Mouse (Mus musculus): ENCODE results near the gene Atf6. TPM values are rescaled to one million over a fixed set of nuclear protein-coding genes. Genes with fewer than 3 reads are reported as not detected.

Gene Atf6
- polyA plus RNA-seq, 1 experiment from 2014 or later, result 6.1 TPM

- Histone ChIP-seq H3K36me3 (peaks cover 30% of the 10 kb centered on the region), H3K4me3 (replicated peaks) (no peak overlapping the region), H3K4me1 (replicated peaks) (0 out of 2 replicates have a peak, but pooled peaks cover 3% of the 10 kb centered on the region), H3K9me3 (replicated peaks) (no peaks in the 10 kb centered on the region), H3K9ac (no peak overlapping the region), H3K27ac (no peak overlapping the region; the same call in 1 of the 2 replicates), H3K27me3 (no peaks in the 10 kb centered on the region), H3K4me2 (no peak overlapping the region)
- ATAC-seq (ENCODE audit: low read depth), result no peak
- 49% methylated on average over 9 of the region's 9 CpGs for WGBS (ENCODE audit: insufficient replicate concordance)
- DNase-seq, result no peak
These were observed 71.7 kb downstream of the Atf6 start for GRCm38 (mm10) chr1:170795741-170796347.

- Histone ChIP-seq H3K4me1 (replicated peaks) (no peaks in the 10 kb centered on the region), H3K9ac (no peak overlapping the region), H3K36me3 (peaks cover 46% of the 10 kb centered on the region), H3K4me2 (no peak overlapping the region), H3K27ac (no peak overlapping the region), H3K9me3 (replicated peaks) (no peaks in the 10 kb centered on the region), H3K4me3 (replicated peaks) (no peak overlapping the region), H3K27me3 (no peaks in the 10 kb centered on the region)
- no peak for ATAC-seq (ENCODE audit: low read depth)
- WGBS (ENCODE audit: insufficient replicate concordance), result 71% methylated on average over 6 of the region's 6 CpGs
- no peak for DNase-seq
These were observed 76.0 kb downstream of the Atf6 start for GRCm38 (mm10) chr1:170791542-170791941.

GRCm38 (mm10) chr1:170791001-170791400 lies 76.6 kb downstream of the Atf6 start:
- H3K36me3 ChIP-seq, result peaks cover 51% of the 10 kb centered on the region
- H3K9ac ChIP-seq, result no peak overlapping the region
- no peak for DNase-seq
- H3K4me2 ChIP-seq, result no peak overlapping the region
- H3K27ac ChIP-seq, result no peak overlapping the region
- WGBS (ENCODE audit: insufficient replicate concordance), result 70% methylated on average over 3 of the region's 3 CpGs
- H3K27me3 ChIP-seq, result no peaks in the 10 kb centered on the region
- H3K9me3 ChIP-seq (replicated peaks), result no peaks in the 10 kb centered on the region
- ATAC-seq (ENCODE audit: low read depth), result no peak
- no peak overlapping the region for H3K4me3 ChIP-seq (replicated peaks)
- no peaks in the 10 kb centered on the region for H3K4me1 ChIP-seq (replicated peaks)

- Histone ChIP-seq H3K36me3 (peaks cover 51% of the 10 kb centered on the region), H3K9me3 (replicated peaks) (no peaks in the 10 kb centered on the region), H3K9ac (no peak overlapping the region), H3K4me2 (no peak overlapping the region), H3K4me1 (replicated peaks) (no peaks in the 10 kb centered on the region), H3K27ac (no peak overlapping the region), H3K27me3 (no peaks in the 10 kb centered on the region), H3K4me3 (replicated peaks) (no peak overlapping the region)
- ATAC-seq (ENCODE audit: low read depth) (no peak), DNase-seq (no peak)
- 62% methylated on average over 1 of the region's 1 CpGs for WGBS (ENCODE audit: insufficient replicate concordance)
These were observed 79.9 kb downstream of the Atf6 start for GRCm38 (mm10) chr1:170787643-170788042.

- WGBS (ENCODE audit: insufficient replicate concordance), result 85% methylated on average over 14 of the region's 14 CpGs
- no peak for ATAC-seq (ENCODE audit: low read depth)
These were observed 80.8 kb downstream of the Atf6 start for GRCm38 (mm10) chr1:170786570-170787341.

GRCm38 (mm10) chr1:170777688-170778087 lies 89.9 kb downstream of the Atf6 start:
- DNase-seq (no peak), ATAC-seq (ENCODE audit: low read depth) (no peak)
- no peak overlapping the region for H3K9ac ChIP-seq
- H3K27ac ChIP-seq, result no peak overlapping the region
- H3K4me3 ChIP-seq (replicated peaks), result no peak overlapping the region
- no peak overlapping the region for H3K4me2 ChIP-seq
- no peaks in the 10 kb centered on the region for H3K4me1 ChIP-seq (replicated peaks)
- no peaks in the 10 kb centered on the region for H3K27me3 ChIP-seq
- WGBS (ENCODE audit: insufficient replicate concordance), result 83% methylated on average over 4 of the region's 4 CpGs
- H3K9me3 ChIP-seq (replicated peaks), result no peaks in the 10 kb centered on the region
- H3K36me3 ChIP-seq, result peaks cover 19% of the 10 kb centered on the region

More at GRCm38 (mm10) chr1:170786570-170787341, 80.8 kb downstream of the Atf6 start:
- Histone ChIP-seq H3K27me3 (no peaks in the 10 kb centered on the region), H3K27ac (no peak overlapping the region), H3K4me2 (no peak overlapping the region), H3K36me3 (peaks cover 48% of the 10 kb centered on the region), H3K4me1 (replicated peaks) (no peaks in the 10 kb centered on the region), H3K4me3 (replicated peaks) (no peak overlapping the region), H3K9me3 (replicated peaks) (no peaks in the 10 kb centered on the region), H3K9ac (no peak overlapping the region)
- DNase-seq, result no peak

- H3K4me2 ChIP-seq, result no peak overlapping the region
- no peak overlapping the region for H3K4me3 ChIP-seq (replicated peaks)
- no peak for DNase-seq
- H3K9me3 ChIP-seq (replicated peaks), result no peaks in the 10 kb centered on the region
- no peak overlapping the region for H3K27ac ChIP-seq
- H3K9ac ChIP-seq, result no peak overlapping the region
- H3K36me3 ChIP-seq, result peaks cover 18% of the 10 kb centered on the region
- no peak for ATAC-seq (ENCODE audit: low read depth)
- H3K27me3 ChIP-seq, result no peaks in the 10 kb centered on the region
- H3K4me1 ChIP-seq (replicated peaks), result no peaks in the 10 kb centered on the region
- 59% methylated on average over 1 of the region's 1 CpGs for WGBS (ENCODE audit: insufficient replicate concordance)
These were observed 93.1 kb downstream of the Atf6 start for GRCm38 (mm10) chr1:170774431-170774830.

GRCm38 (mm10) chr1:170773506-170773905 lies 94.1 kb downstream of the Atf6 start:
- Histone ChIP-seq H3K36me3 (peaks cover 18% of the 10 kb centered on the region), H3K4me3 (replicated peaks) (no peak overlapping the region), H3K4me1 (replicated peaks) (no peaks in the 10 kb centered on the region), H3K27me3 (no peaks in the 10 kb centered on the region), H3K9me3 (replicated peaks) (no peaks in the 10 kb centered on the region), H3K9ac (no peak overlapping the region), H3K4me2 (no peak overlapping the region), H3K27ac (no peak overlapping the region)
- DNase-seq (no peak), ATAC-seq (ENCODE audit: low read depth) (no peak)
- 54% methylated on average over 4 of the region's 4 CpGs for WGBS (ENCODE audit: insufficient replicate concordance)

- DNase-seq (no peak), ATAC-seq (ENCODE audit: low read depth) (no peak)
These were observed 96.1 kb downstream of the Atf6 start for GRCm38 (mm10) chr1:170771437-170772003.

GRCm38 (mm10) chr1:170770691-170771090 lies 96.9 kb downstream of the Atf6 start:
- no peaks in the 10 kb centered on the region; the same call in 1 of the 2 replicates for H3K9me3 ChIP-seq (replicated peaks)
- no peak overlapping the region for H3K9ac ChIP-seq
- no peak overlapping the region for H3K4me3 ChIP-seq (replicated peaks)
- H3K4me2 ChIP-seq, result no peak overlapping the region
- DNase-seq (no peak), ATAC-seq (ENCODE audit: low read depth) (no peak)
- H3K4me1 ChIP-seq (replicated peaks), result no peaks in the 10 kb centered on the region
- H3K27ac ChIP-seq, result no peak overlapping the region
- WGBS (ENCODE audit: insufficient replicate concordance), result 84% methylated on average over 14 of the region's 14 CpGs
- H3K36me3 ChIP-seq, result peaks cover 15% of the 10 kb centered on the region
- no peaks in the 10 kb centered on the region for H3K27me3 ChIP-seq

More at GRCm38 (mm10) chr1:170771437-170772003, 96.1 kb downstream of the Atf6 start:
- H3K4me1 ChIP-seq (replicated peaks), result no peaks in the 10 kb centered on the region
- no peak overlapping the region for H3K27ac ChIP-seq
- H3K9ac ChIP-seq, result no peak overlapping the region
- H3K27me3 ChIP-seq, result no peaks in the 10 kb centered on the region
- H3K4me3 ChIP-seq (replicated peaks), result no peak overlapping the region
- no peaks in the 10 kb centered on the region for H3K9me3 ChIP-seq (replicated peaks)
- H3K36me3 ChIP-seq, result peaks cover 12% of the 10 kb centered on the region
- H3K4me2 ChIP-seq, result no peak overlapping the region
- WGBS (ENCODE audit: insufficient replicate concordance), result 83% methylated on average over 25 of the region's 25 CpGs

- H3K27ac ChIP-seq, result no peak overlapping the region
- no peak overlapping the region for H3K9ac ChIP-seq
- H3K4me3 ChIP-seq (replicated peaks), result no peak overlapping the region
- H3K9me3 ChIP-seq (replicated peaks), result no peaks in the 10 kb centered on the region; the same call in 1 of the 2 replicates
- DNase-seq (no peak), ATAC-seq (ENCODE audit: low read depth) (no peak)
- no peaks in the 10 kb centered on the region for H3K4me1 ChIP-seq (replicated peaks)
- H3K36me3 ChIP-seq, result peaks cover 17% of the 10 kb centered on the region
- H3K27me3 ChIP-seq, result no peaks in the 10 kb centered on the region
- no peak overlapping the region for H3K4me2 ChIP-seq
- WGBS (ENCODE audit: insufficient replicate concordance), result 68% methylated on average over 2 of the region's 2 CpGs
These were observed 100.6 kb downstream of the Atf6 start for GRCm38 (mm10) chr1:170766997-170767396.
